Mouse (Mus musculus): Measurements from ENCODE around the gene Gm28036.

GRCm38 (mm10) chr2:156066126-156066525 is 60.8 kb downstream of the Gm28036 start:
- TF ChIP-seq KAT2A (conservative IDR thresholded peaks at IDR 0.05; ENCODE audit: low read depth, low read length) (no peak), RCOR1 (IDR thresholded peaks at IDR 0.05; ENCODE audit: low read depth, low read length) (no peak), POLR2AphosphoS5 (IDR thresholded peaks at IDR 0.05; ENCODE audit: borderline replicate concordance, low read depth, low read length) (no peak)

Measured in MEL (cell line).